Mouse (Mus musculus) brain, embryonic 14.5 days (tissue): ENCODE measurements at regions not wholly inside any gene's neighbourhood (a gene's known extent, or its start where the extent isn't known, plus 50 kb on each side); places are given as distances from the start of the nearest gene placed in this dataset.

Experiments used
- CTCF ChIP-seq: fragments of 200-500 bp; IDR thresholded peaks from 2 replicates; pipeline ENCODE4 v1.5.1; 2012; ENCODE audit warnings: inconsistent platforms, mild to moderate bottlenecking, moderate library complexity, borderline replicate concordance; ENCODE audit not compliant: insufficient read depth, insufficient read length; ENCODE audit errors: extremely low read depth
- POLR2A ChIP-seq: fragments of 200-500 bp; IDR thresholded peaks from 2 replicates; pipeline ENCODE4 v1.6.1; 2012; ENCODE audit warnings: mild to moderate bottlenecking, inconsistent platforms, borderline replicate concordance; ENCODE audit not compliant: poor library complexity, insufficient read depth, insufficient read length, severe bottlenecking; ENCODE audit errors: extremely low read depth

DNA sequence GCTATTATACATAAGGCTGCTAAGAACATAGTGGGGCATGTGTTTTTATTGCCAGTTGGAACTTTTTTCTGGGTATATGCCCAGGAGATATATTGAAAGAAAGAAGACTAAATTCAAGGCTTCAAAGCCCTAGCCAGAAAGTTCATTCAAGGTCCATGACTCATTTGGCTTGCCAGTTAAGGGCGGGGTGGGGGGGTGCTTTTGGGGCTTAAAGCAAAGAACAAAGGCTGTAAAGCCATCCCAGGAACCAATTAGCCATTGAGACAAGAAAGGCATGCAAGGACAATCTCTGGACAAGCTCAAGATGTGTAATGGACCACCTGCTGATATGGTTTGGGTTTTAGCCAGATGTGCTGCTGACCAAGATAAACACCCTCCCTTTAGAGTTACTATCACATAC is 386.7 kb upstream of the Rarb start:
- no peak for TF ChIP-seq CTCF
- no peak for TF ChIP-seq POLR2A
